Mouse (Mus musculus) E14TG2a.4 (cell line): Measurements from ENCODE around the gene Krtap9-3.

Source experiments
- CTCF ChIP-seq: conservative IDR thresholded peaks from 2 replicates; pipeline ENCODE4 v1.5.1; 2014; ENCODE audit warnings: low read length
- NANOG ChIP-seq: IDR thresholded peaks from 2 replicates; pipeline ENCODE4 v1.6.1; 2014; ENCODE audit warnings: borderline replicate concordance, low read length, mixed read lengths
- POU5F1 ChIP-seq: IDR thresholded peaks from 2 replicates; pipeline ENCODE4 v1.6.1; 2014; ENCODE audit warnings: low read length, borderline replicate concordance

DNA sequence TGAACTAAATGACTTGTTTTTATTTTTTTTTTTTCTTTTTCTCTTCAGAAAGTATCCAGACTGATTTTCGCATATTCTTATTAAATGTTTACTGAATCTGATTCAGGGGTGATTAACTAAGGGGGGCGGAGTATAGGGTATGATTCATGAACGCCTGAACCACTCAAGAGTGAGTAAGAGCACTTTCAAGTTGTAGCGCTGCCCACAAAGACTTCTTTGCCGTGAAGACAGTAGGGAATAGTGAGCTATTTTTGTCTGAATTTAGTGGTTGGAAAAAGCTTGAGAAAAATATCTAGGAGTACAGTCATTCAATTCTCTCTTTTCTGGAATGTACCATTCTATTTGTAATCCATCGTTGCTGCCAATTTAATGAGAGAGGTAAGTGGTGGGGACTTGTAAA lies 16.3 kb downstream of the Krtap9-3 start:
- TF ChIP-seq CTCF (no peak), POU5F1 (no peak), NANOG (no peak)
